Mouse (Mus musculus): ENCODE results near the gene March6. TPM values are rescaled to one million over a fixed set of nuclear protein-coding genes. Genes with fewer than 3 reads are reported as not detected.
A peak's percentile ranks its signal among the peaks of the same experiment; 100 is the strongest.

The March6 gene
- polyA plus RNA-seq, 1 experiment from 2014 or later = 26.2 TPM

DNA sequence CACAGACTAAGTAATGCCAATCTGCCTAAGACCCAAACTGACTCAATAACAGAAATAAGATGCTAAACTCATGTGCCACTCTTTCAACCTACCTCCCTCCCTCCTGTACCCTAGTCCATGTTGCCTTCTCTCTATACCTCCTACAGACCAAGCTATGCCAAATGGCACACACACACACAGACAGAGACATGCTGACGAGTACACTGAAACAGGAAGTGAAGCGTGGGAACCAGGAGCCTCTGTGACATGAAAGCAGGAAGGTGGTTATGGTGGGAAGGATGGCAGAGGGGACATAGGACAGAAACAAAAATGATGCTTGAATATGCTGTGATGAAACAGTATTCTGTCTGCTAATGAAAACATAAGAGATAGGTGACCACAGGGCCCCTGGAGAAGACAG is 70.3 kb downstream of the March6 start:
- H3K9me3 ChIP-seq = no peaks in the 10 kb centered on the region
- H3K27ac ChIP-seq = no peak overlapping the region
- H3K4me1 ChIP-seq = no peaks in the 10 kb centered on the region
- no peaks in the 10 kb centered on the region for H3K27me3 ChIP-seq
- ATAC-seq (ENCODE audit: insufficient number of reproducible peaks, low FRiP score, low TSS enrichment, low read depth) = no peak
- peaks cover 76% of the 10 kb centered on the region for H3K36me3 ChIP-seq
- WGBS = 86% methylated on average over 2 of the region's 2 CpGs
- no peak overlapping the region for H3K4me3 ChIP-seq
- H3K9ac ChIP-seq = no peak overlapping the region
- no peak overlapping the region for H3K4me2 ChIP-seq

GRCm38 (mm10) chr15:31458081-31458480 is 72.8 kb downstream of the March6 start:
- Histone ChIP-seq H3K27me3 (no peaks in the 10 kb centered on the region), H3K27ac (no peak overlapping the region), H3K4me1 (0 out of 2 replicates have a peak, but pooled peaks cover 2% of the 10 kb centered on the region), H3K4me3 (no peak overlapping the region), H3K9ac (no peak overlapping the region), H3K9me3 (no peaks in the 10 kb centered on the region), H3K36me3 (peaks cover 52% of the 10 kb centered on the region), H3K4me2 (no peak overlapping the region)
- ATAC-seq (ENCODE audit: insufficient number of reproducible peaks, low FRiP score, low TSS enrichment, low read depth) = no peak
- WGBS = 84% methylated on average over 7 of the region's 7 CpGs

- WGBS = 88% methylated on average over 5 of the region's 5 CpGs
- no peak overlapping the region for H3K4me3 ChIP-seq
- peaks cover 8% of the 10 kb centered on the region; the same call in 1 of the 2 replicates for H3K4me1 ChIP-seq
- H3K27ac ChIP-seq = no peak overlapping the region
- no peak for ATAC-seq (ENCODE audit: insufficient number of reproducible peaks, low FRiP score, low TSS enrichment, low read depth)
- H3K9ac ChIP-seq = no peak overlapping the region
- no peaks in the 10 kb centered on the region for H3K9me3 ChIP-seq
- peaks cover 35% of the 10 kb centered on the region for H3K36me3 ChIP-seq
- no peak overlapping the region for H3K4me2 ChIP-seq
- no peaks in the 10 kb centered on the region for H3K27me3 ChIP-seq
Observed at GRCm38 (mm10) chr15:31456381-31456780, 74.5 kb downstream of the March6 start.

GRCm38 (mm10) chr15:31454861-31455295 is 76.0 kb downstream of the March6 start:
- 79% methylated on average over 7 of the region's 7 CpGs for WGBS
- H3K4me3 ChIP-seq = no peak overlapping the region
- no peaks in the 10 kb centered on the region for H3K9me3 ChIP-seq
- ATAC-seq (ENCODE audit: insufficient number of reproducible peaks, low FRiP score, low TSS enrichment, low read depth) = no peak
- H3K4me1 ChIP-seq = peaks cover 8% of the 10 kb centered on the region; the same call in 1 of the 2 replicates
- H3K9ac ChIP-seq = no peak overlapping the region
- H3K27ac ChIP-seq = no peak overlapping the region
- H3K27me3 ChIP-seq = no peaks in the 10 kb centered on the region
- no peak overlapping the region for H3K4me2 ChIP-seq
- peaks cover 20% of the 10 kb centered on the region for H3K36me3 ChIP-seq

DNA sequence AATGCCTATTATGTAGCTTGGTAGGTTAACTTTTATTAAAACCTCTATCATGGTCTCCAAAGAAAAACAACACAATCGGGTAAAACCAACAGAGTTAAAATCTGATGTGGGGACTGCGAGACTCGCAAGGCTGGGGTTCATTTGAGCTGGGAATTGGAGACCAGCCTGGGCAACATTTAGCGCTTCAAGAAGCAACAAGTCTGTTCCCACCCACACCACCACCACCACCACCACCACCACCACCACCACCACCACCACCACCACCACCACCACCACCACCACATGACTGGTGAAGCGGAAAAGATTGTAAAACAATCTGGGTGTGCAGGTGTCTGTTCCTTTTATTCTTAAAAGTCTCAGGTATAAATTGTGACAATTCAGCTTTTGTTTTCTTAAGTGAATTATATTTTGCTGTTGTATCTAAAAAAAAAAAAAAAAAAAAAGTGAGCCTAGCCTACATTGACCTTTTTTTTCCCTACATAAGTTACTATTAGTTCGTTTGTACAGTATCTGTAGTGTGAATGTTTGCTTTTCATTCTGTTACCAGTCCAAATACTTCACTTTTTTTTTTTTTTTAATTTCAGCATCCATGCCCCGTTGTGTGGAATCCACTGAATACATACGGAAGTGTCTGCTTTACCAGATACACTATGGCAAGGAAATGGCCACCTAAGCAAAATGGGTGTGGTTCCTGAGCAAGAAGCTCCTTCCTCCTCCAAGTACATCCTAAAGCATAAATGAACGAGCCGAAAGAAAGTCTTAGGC is 76.6 kb downstream of the March6 start:
- Histone ChIP-seq H3K4me1 (peaks cover 8% of the 10 kb centered on the region; the same call in 1 of the 2 replicates), H3K27ac (no peak overlapping the region), H3K9ac (no peak overlapping the region), H3K36me3 (peaks cover 14% of the 10 kb centered on the region), H3K4me2 (peak overlapping the region; percentile 84), H3K9me3 (no peaks in the 10 kb centered on the region), H3K4me3 (peak overlapping the region; percentile 66), H3K27me3 (no peaks in the 10 kb centered on the region)
- ATAC-seq (ENCODE audit: insufficient number of reproducible peaks, low FRiP score, low TSS enrichment, low read depth) = no peak
- 46% methylated on average over 10 of the region's 10 CpGs for WGBS

GRCm38 (mm10) chr15:31453098-31453916 is 77.5 kb downstream of the March6 start, which contains the start of gene Ropn1l:
TSS of gene Ropn1l (minus strand) at chr15:31453737.
- WGBS = under 1% methylated on average over 57 of the region's 57 CpGs
- no peaks in the 10 kb centered on the region for H3K9me3 ChIP-seq
- H3K4me2 ChIP-seq = peak within 1 kb of the TSS; percentile 84
- H3K4me3 ChIP-seq = peak within 1 kb of the TSS; percentile 66
- H3K27me3 ChIP-seq = no peaks in the 10 kb centered on the region
- H3K9ac ChIP-seq = peak within 1 kb of the TSS; percentile 37
- 0 out of 2 replicates have a peak, but pooled peaks cover 6% of the 10 kb centered on the region for H3K36me3 ChIP-seq
- ATAC-seq (ENCODE audit: insufficient number of reproducible peaks, low FRiP score, low TSS enrichment, low read depth) = peak; percentile 86
- peak within 1 kb of the TSS; percentile 79 for H3K27ac ChIP-seq
- H3K4me1 ChIP-seq = peaks cover 8% of the 10 kb centered on the region; the same call in 1 of the 2 replicates

DNA sequence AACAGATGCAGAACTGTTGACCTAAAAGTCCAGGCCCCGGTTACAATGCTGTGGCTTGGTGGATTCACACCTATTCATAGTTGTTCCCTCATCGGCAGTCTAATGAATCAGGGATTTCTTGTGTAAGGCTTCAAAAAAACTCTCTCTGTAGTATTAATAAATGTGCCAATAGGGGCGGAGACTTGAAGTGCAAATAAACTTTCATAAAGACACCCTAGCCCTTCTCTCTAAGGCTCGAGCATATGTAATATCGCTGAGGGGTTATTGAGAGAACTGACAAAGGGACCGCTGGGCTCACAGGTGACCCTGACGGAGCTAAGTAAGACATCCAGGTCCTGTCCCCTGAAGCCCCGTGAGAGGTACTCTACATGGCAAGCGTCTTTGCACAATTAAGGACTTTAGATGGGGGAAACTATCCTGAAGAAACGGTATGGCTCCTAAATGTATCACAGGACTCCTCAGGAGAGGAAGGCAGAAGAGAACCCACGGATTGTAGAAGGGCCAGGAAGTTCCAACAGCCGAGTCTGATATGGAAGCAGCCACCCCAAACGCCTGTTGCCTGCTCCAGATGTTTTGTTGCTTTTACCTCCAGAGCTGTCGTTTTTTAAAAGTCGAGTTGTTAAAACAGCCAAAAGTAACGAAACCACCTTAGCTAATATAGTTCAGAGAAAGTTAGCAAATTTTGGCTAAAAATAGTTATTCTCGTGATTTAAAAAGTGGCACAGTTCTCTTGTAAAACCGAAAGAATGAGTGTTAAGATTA is 78.3 kb downstream of the March6 start:
- peak overlapping the region; percentile 79 for H3K27ac ChIP-seq
- WGBS = 38% methylated on average over 18 of the region's 18 CpGs
- peaks cover 8% of the 10 kb centered on the region; the same call in 1 of the 2 replicates for H3K4me1 ChIP-seq
- H3K9ac ChIP-seq = no peak overlapping the region
- peak overlapping the region; percentile 84 for H3K4me2 ChIP-seq
- ATAC-seq (ENCODE audit: insufficient number of reproducible peaks, low FRiP score, low TSS enrichment, low read depth) = no peak
- H3K9me3 ChIP-seq = no peaks in the 10 kb centered on the region
- H3K36me3 ChIP-seq = no peaks in the 10 kb centered on the region
- peak overlapping the region; percentile 66 for H3K4me3 ChIP-seq
- H3K27me3 ChIP-seq = no peaks in the 10 kb centered on the region

GRCm38 (mm10) chr15:31449772-31450171 is 81.1 kb downstream of the March6 start:
- no peaks in the 10 kb centered on the region for H3K27me3 ChIP-seq
- no peaks in the 10 kb centered on the region for H3K36me3 ChIP-seq
- no peak overlapping the region for H3K4me2 ChIP-seq
- no peak overlapping the region for H3K27ac ChIP-seq
- no peaks in the 10 kb centered on the region for H3K9me3 ChIP-seq
- no peak for ATAC-seq (ENCODE audit: insufficient number of reproducible peaks, low FRiP score, low TSS enrichment, low read depth)
- H3K4me1 ChIP-seq = peaks cover 11% of the 10 kb centered on the region; the same call in 1 of the 2 replicates
- H3K4me3 ChIP-seq = no peak overlapping the region
- H3K9ac ChIP-seq = no peak overlapping the region
- 8% methylated on average over 2 of the region's 2 CpGs for WGBS

DNA sequence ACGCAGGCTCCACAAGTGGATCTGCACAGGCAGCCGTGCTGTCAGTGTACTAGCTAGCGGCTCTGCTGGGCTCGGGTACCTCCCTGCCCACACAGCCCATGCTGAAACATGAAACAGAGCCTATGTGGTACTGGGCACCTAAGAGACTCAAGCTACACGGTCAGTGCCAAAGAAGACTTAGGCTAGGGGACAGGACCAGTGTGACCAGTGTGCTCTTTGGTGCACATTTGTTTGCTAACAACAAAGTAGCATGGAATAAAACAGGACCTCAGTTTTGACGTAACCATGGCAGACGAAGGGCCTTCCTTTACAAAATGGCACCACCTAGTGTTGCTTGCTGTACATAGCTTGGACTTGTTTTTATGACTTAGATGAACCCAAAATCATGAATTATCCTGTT is 83.7 kb downstream of the March6 start:
- H3K36me3 ChIP-seq = no peaks in the 10 kb centered on the region
- H3K4me1 ChIP-seq = 0 out of 2 replicates have a peak, but pooled peaks cover 3% of the 10 kb centered on the region
- no peak overlapping the region for H3K4me2 ChIP-seq
- no peak overlapping the region for H3K27ac ChIP-seq
- no peaks in the 10 kb centered on the region for H3K9me3 ChIP-seq
- no peak overlapping the region for H3K9ac ChIP-seq
- 41% methylated on average over 7 of the region's 7 CpGs for WGBS
- no peaks in the 10 kb centered on the region for H3K27me3 ChIP-seq
- no peak overlapping the region for H3K4me3 ChIP-seq
- no peak for ATAC-seq (ENCODE audit: insufficient number of reproducible peaks, low FRiP score, low TSS enrichment, low read depth)

GRCm38 (mm10) chr15:31442698-31443097 is 88.2 kb downstream of the March6 start:
- Histone ChIP-seq H3K4me2 (no peak overlapping the region), H3K27me3 (no peaks in the 10 kb centered on the region), H3K4me3 (no peak overlapping the region), H3K9ac (no peak overlapping the region), H3K4me1 (0 out of 2 replicates have a peak, but pooled peaks cover 3% of the 10 kb centered on the region), H3K36me3 (no peaks in the 10 kb centered on the region), H3K9me3 (no peaks in the 10 kb centered on the region), H3K27ac (no peak overlapping the region)
- 89% methylated on average over 4 of the region's 4 CpGs for WGBS
- no peak for ATAC-seq (ENCODE audit: insufficient number of reproducible peaks, low FRiP score, low TSS enrichment, low read depth)

GRCm38 (mm10) chr15:31441996-31442395 is 88.9 kb downstream of the March6 start:
- Histone ChIP-seq H3K4me2 (no peak overlapping the region), H3K9ac (no peak overlapping the region), H3K36me3 (no peaks in the 10 kb centered on the region), H3K9me3 (no peaks in the 10 kb centered on the region), H3K4me1 (0 out of 2 replicates have a peak, but pooled peaks cover under 1% of the 10 kb centered on the region), H3K4me3 (no peak overlapping the region), H3K27ac (no peak overlapping the region), H3K27me3 (no peaks in the 10 kb centered on the region)
- 74% methylated on average over 6 of the region's 6 CpGs for WGBS
- no peak for ATAC-seq (ENCODE audit: insufficient number of reproducible peaks, low FRiP score, low TSS enrichment, low read depth)

Data from limb, embryonic 15.5 days (tissue).